ENCODE assay signal across 13 mouse cellular contexts in genomic region chr14:32859831-32860569, GRCm38 (mm10). TPM values are rescaled to one million over a fixed set of nuclear protein-coding genes. Genes with fewer than 3 reads are reported as not detected.
A peak's percentile ranks its signal among the peaks of the same experiment; 100 is the strongest.
DNase-seq lines count a peak whose midpoint lies in the region; ATAC-seq and TF ChIP-seq lines count a peak whose summit lies in the region.
"Had no signal": no experiment of that assay in that cellular context is flagged by ENCODE, and none has a peak within 500 bp of the region (broad histone marks: within the 10 kb centered on the region; RNA-seq: fewer than 3 reads in every experiment).

No protein-coding gene starts in this region.

- H3K9ac ChIP-seq in heart, embryonic 11.5 days (ENCODE audit: low read depth, low read length) = no peak overlapping the region
- no peak overlapping the region for H3K9ac ChIP-seq in lung, embryonic 16.5 days (ENCODE audit: low read length)
- no peak overlapping the region for H3K9ac ChIP-seq in stomach, embryonic 16.5 days (ENCODE audit: low read length)
- H3K9ac ChIP-seq: embryonic facial prominence, embryonic 12.5 days; limb, embryonic 13.5 days had no signal

- WGBS in heart, embryonic 11.5 days (ENCODE audit: insufficient replicate concordance) = 49% methylated on average over 11 of the region's 11 CpGs
- 45% methylated on average over 11 of the region's 11 CpGs for WGBS in lung, embryonic 16.5 days
- 52% methylated on average over 11 of the region's 11 CpGs for WGBS in lung, adult 2 months
- 52% methylated on average over 11 of the region's 11 CpGs for WGBS in stomach, embryonic 16.5 days

- peaks cover 30% of the 10 kb centered on the region for H3K4me1 ChIP-seq in heart, embryonic 11.5 days (ENCODE audit: control insufficient read depth, insufficient read depth, low read length)
- peaks cover 33% of the 10 kb centered on the region for H3K4me1 ChIP-seq in lung, embryonic 16.5 days (replicated peaks; ENCODE audit: control insufficient read depth, insufficient read depth, low read length)
- no peaks in the 10 kb centered on the region for H3K4me1 ChIP-seq in lung, adult 2 months (ENCODE audit: control insufficient read depth, insufficient read depth, low read length)
- peaks cover 27% of the 10 kb centered on the region; the same call in 1 of the 2 replicates for H3K4me1 ChIP-seq in stomach, embryonic 16.5 days (ENCODE audit: control insufficient read depth, insufficient read depth, low read length)

- no peaks in the 10 kb centered on the region; the same call in 1 of the 2 replicates for H3K36me3 ChIP-seq in heart, embryonic 11.5 days (ENCODE audit: control insufficient read depth, insufficient read depth, low read length)
- H3K36me3 ChIP-seq in lung, embryonic 16.5 days (ENCODE audit: control insufficient read depth, insufficient read depth, low read length) = peaks cover 2% of the 10 kb centered on the region
- no peaks in the 10 kb centered on the region for H3K36me3 ChIP-seq in stomach, embryonic 16.5 days (ENCODE audit: control insufficient read depth, insufficient read depth, low read length)
- H3K36me3 ChIP-seq: embryonic facial prominence, embryonic 12.5 days had no signal

- peaks cover 7% of the 10 kb centered on the region; the same call in 1 of the 2 replicates for H3K27me3 ChIP-seq in heart, embryonic 11.5 days (ENCODE audit: control insufficient read depth, insufficient read depth, low read length)
- peaks cover 2% of the 10 kb centered on the region; the same call in 1 of the 2 replicates for H3K27me3 ChIP-seq in lung, embryonic 16.5 days (ENCODE audit: control insufficient read depth, insufficient read depth, low read depth, low read length)
- no peaks in the 10 kb centered on the region for H3K27me3 ChIP-seq in stomach, embryonic 16.5 days (ENCODE audit: control insufficient read depth, insufficient read depth, low read length)
- H3K27me3 ChIP-seq: embryonic facial prominence, embryonic 12.5 days had no signal

- H3K4me3 ChIP-seq in heart, embryonic 11.5 days (ENCODE audit: low read depth, low read length) = no peak overlapping the region
- no peak overlapping the region for H3K4me3 ChIP-seq in lung, embryonic 16.5 days (ENCODE audit: low read length)
- H3K4me3 ChIP-seq in lung, adult 2 months (replicated peaks; ENCODE audit: extremely low read depth, low read depth, low read length) = no peak overlapping the region
- H3K4me3 ChIP-seq in stomach, embryonic 16.5 days (replicated peaks; ENCODE audit: low read length) = no peak overlapping the region
- H3K4me3 ChIP-seq: embryonic facial prominence, embryonic 12.5 days; limb, embryonic 13.5 days had no signal

- intact Hi-C loops in heart, postnatal 25 days (cut with DNase I) = loop anchor here (5.0 kb wide), 1 partner anchor 102 kb away; no protein-coding TSS in a partner anchor

- no peak for TF ChIP-seq CTCF in lung, adult 2 months (IDR thresholded peaks at IDR 0.05; ENCODE audit: insufficient read depth, low read length)

- no peak for DNase-seq in heart, postnatal 25 days (ENCODE audit: low spot score)
- no peak for DNase-seq in lung, adult 2 months
- DNase-seq in embryo, embryonic 11 days = peak; percentile 59
- no peak for DNase-seq in B cell, adult 2 months

- no peak overlapping the region for H3K27ac ChIP-seq in heart, embryonic 11.5 days (ENCODE audit: low read depth, low read length)
- peak overlapping the region; percentile 63 for H3K27ac ChIP-seq in lung, embryonic 16.5 days (ENCODE audit: low read length)
- 0 out of 2 replicates have a peak overlapping the region, but pooled peaks have one; percentile 83 for H3K27ac ChIP-seq in stomach, embryonic 16.5 days (ENCODE audit: low read length)
- H3K27ac ChIP-seq: embryonic facial prominence, embryonic 12.5 days; limb, embryonic 13.5 days had no signal

- no peak for TF ChIP-seq POLR2A in lung, adult 2 months (IDR thresholded peaks at IDR 0.05; ENCODE audit: borderline replicate concordance, extremely low read depth, low read depth, low read length)

- no peaks in the 10 kb centered on the region for H3K9me3 ChIP-seq in heart, embryonic 11.5 days (replicated peaks; ENCODE audit: control insufficient read depth, low read length)
- H3K9me3 ChIP-seq in lung, embryonic 16.5 days (ENCODE audit: control insufficient read depth, low read length) = no peaks in the 10 kb centered on the region
- no peaks in the 10 kb centered on the region for H3K9me3 ChIP-seq in stomach, embryonic 16.5 days (replicated peaks; ENCODE audit: control insufficient read depth, low read length)
- H3K9me3 ChIP-seq: embryonic facial prominence, embryonic 12.5 days; limb, embryonic 13.5 days had no signal

- no peak overlapping the region for H3K4me2 ChIP-seq in heart, embryonic 11.5 days
- no peak overlapping the region for H3K4me2 ChIP-seq in lung, embryonic 16.5 days (ENCODE audit: low read depth, low read length)
- no peak overlapping the region for H3K4me2 ChIP-seq in stomach, embryonic 16.5 days (ENCODE audit: low read depth, low read length)
- H3K4me2 ChIP-seq: embryonic facial prominence, embryonic 12.5 days; limb, embryonic 13.5 days had no signal

- 0 out of 2 replicates have a peak, but pooled peaks have one; percentile 12 for ATAC-seq in heart, embryonic 11.5 days (replicated peaks; ENCODE audit: insufficient number of reproducible peaks, low FRiP score, low TSS enrichment)
- no peak for ATAC-seq in lung, embryonic 16.5 days (ENCODE audit: low read depth)
- ATAC-seq in stomach, embryonic 16.5 days (ENCODE audit: insufficient read depth, low FRiP score) = no peak
- no peak for ATAC-seq in frontal cortex, adult (ENCODE audit: low TSS enrichment)
- ATAC-seq: CD4-positive, CD25-positive, alpha-beta regulatory T cell, adult 4 months had no signal

RNA-seq across cellular contexts. Expression of gene Vstm4, which starts 3.4 kb away (rescaled TPM):
- 9.7 and 12.5 TPM in 2 replicates for polyA plus RNA-seq in heart, embryonic 11.5 days (2014; fragmentation: Nextera tagmentation; extraction: Ambion mirVana)
- 10 to 100 TPM; 10.2 to 12.4 TPM for total RNA-seq in heart, postnatal 25 days (2021)
- polyA plus RNA-seq in lung, embryonic 16.5 days (2015; fragmentation: Nextera tagmentation; extraction: Ambion mirVana) = 67.3 and 72.1 TPM in 2 replicates
- polyA plus RNA-seq in lung, adult 2 months (2012; rRNA removed) = 11.2 and 12.1 TPM in 2 replicates
- 38.5 and 38.6 TPM in 2 replicates for polyA plus RNA-seq in stomach, embryonic 16.5 days (2015; fragmentation: Nextera tagmentation; extraction: Ambion mirVana)
- polyA plus RNA-seq: CD4-positive, CD25-positive, alpha-beta regulatory T cell, adult 4 months had no signal

RNA-seq across cellular contexts. Expression of gene Fam170b, which starts 26.2 kb away (rescaled TPM):
- polyA plus RNA-seq in heart, embryonic 11.5 days (2014; fragmentation: Nextera tagmentation; extraction: Ambion mirVana) = not detected in 2 replicates
- not detected for total RNA-seq in heart, postnatal 25 days (2021)
- 0.11 and 0.36 TPM in 2 replicates for polyA plus RNA-seq in lung, embryonic 16.5 days (2015; fragmentation: Nextera tagmentation; extraction: Ambion mirVana)
- polyA plus RNA-seq in lung, adult 2 months (2012; rRNA removed) = not detected in 2 replicates
- 0.05 TPM in 1 of 2 replicates, not detected in the other for polyA plus RNA-seq in stomach, embryonic 16.5 days (2015; fragmentation: Nextera tagmentation; extraction: Ambion mirVana)
- polyA plus RNA-seq: brain, embryonic 14.5 days; CD4-positive, CD25-positive, alpha-beta regulatory T cell, adult 4 months; embryonic facial prominence, embryonic 12.5 days; large intestine, adult 2 months; limb, embryonic 13.5 days had no signal
